Mouse (Mus musculus) thymus, adult 2 months (tissue): ENCODE results near the gene Grk1. TPM values are rescaled to one million over a fixed set of nuclear protein-coding genes. Genes with fewer than 3 reads are reported as not detected.

Source experiments
- DNase-seq: peaks from one replicate; pipeline ENCODE4 v3.0.0; 2021
- H3K27ac ChIP-seq: fragments of 200-500 bp; 2 replicates; pipeline ENCODE4 v1.5.1; 2012; ENCODE audit warnings: low read length, control low read depth; ENCODE audit not compliant: control insufficient read depth, insufficient read depth
- H3K27me3 ChIP-seq: fragments of 200-500 bp; 2 replicates; pipeline ENCODE4 v1.6.1; 2012; ENCODE audit warnings: mild to moderate bottlenecking, low read length, moderate library complexity, mixed read lengths; ENCODE audit not compliant: control insufficient read depth, insufficient read depth
- H3K36me3 ChIP-seq: fragments of 200-500 bp; 2 replicates; pipeline ENCODE4 v1.6.1; 2012; ENCODE audit warnings: mild to moderate bottlenecking, low read length, moderate library complexity; ENCODE audit not compliant: control insufficient read depth, insufficient read depth
- H3K4me1 ChIP-seq: fragments of 200-500 bp; replicated peaks from 2 replicates; pipeline ENCODE4 v1.6.1; 2012; ENCODE audit warnings: low read length; ENCODE audit not compliant: control insufficient read depth, insufficient read depth
- H3K4me3 ChIP-seq: fragments of 200-500 bp; 2 replicates; pipeline ENCODE4 v1.5.1; 2012; ENCODE audit warnings: mild to moderate bottlenecking, low read length, control low read depth, moderate library complexity; ENCODE audit not compliant: control insufficient read depth, insufficient read depth
- CTCF ChIP-seq: fragments of 200-500 bp; IDR thresholded peaks from 2 replicates; pipeline ENCODE4 v1.5.1; 2012; ENCODE audit warnings: mild to moderate bottlenecking, control low read depth, low read length, moderate library complexity, borderline replicate concordance; ENCODE audit not compliant: control insufficient read depth, poor library complexity, insufficient read depth; ENCODE audit errors: extremely low read depth
- POLR2A ChIP-seq: fragments of 200-500 bp; IDR thresholded peaks from 2 replicates; pipeline ENCODE4 v1.6.1; 2012; ENCODE audit warnings: mild to moderate bottlenecking, low read length, control low read depth, moderate library complexity; ENCODE audit not compliant: control insufficient read depth, poor library complexity, insufficient read depth; ENCODE audit errors: extremely low read depth
- WGBS: fragments of 180-500 bp; shearing (Covaris S2); methylation state at CpG from one replicate; pipeline ENCODE4 v1.1.7; 2018; 5-methylcytosine and 5-hydroxymethylcytosine counted together
- polyA plus RNA-seq: library from polyadenylated mRNA; depleted of rRNA; stranded (reverse); fragments of >200 nt; gene quantifications from 2 replicates; pipeline ENCODE4 v1.2.3, GENCODE M21; 2012

The Grk1 gene
- polyA plus RNA-seq, 1 experiment, result 0.09 TPM

- no peak for DNase-seq
- TF ChIP-seq POLR2A, result no peak
- no peak for TF ChIP-seq CTCF
These were observed 30.0 kb downstream of the Grk1 start, which contains the start of gene Tmem255b for GRCm38 (mm10) chr8:13434889-13435288. Gene Tmem255b (plus strand): TSS chr8:13435189.

DNA sequence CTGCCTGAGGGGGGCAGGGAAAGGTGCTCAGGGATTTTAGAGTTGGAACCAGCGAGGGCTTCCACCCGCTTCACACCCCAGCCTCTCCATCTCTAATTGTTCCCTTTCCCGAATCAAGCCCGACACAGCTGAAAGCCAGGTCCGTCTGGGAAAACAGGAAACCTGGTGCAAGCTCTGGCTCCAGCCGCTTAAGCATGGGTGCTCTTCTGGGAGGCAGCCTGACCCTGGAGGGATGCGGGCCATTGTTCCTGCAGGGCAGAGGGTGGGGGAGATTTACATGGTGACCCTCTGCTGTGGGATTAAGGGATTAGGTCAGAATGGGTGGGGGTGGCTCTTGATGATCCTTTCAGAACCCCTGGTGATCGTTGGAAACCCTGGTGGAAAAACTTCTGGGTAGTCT is 31.2 kb downstream of the Grk1 start:
- Histone ChIP-seq H3K36me3 (no peaks in the 10 kb centered on the region), H3K4me3 (no peak overlapping the region), H3K4me1 (peaks cover 5% of the 10 kb centered on the region), H3K27ac (no peak overlapping the region), H3K27me3 (peaks cover 6% of the 10 kb centered on the region; the same call in 1 of the 2 replicates)
- TF ChIP-seq POLR2A (no peak), CTCF (no peak)
- WGBS, result 24% methylated on average over 8 of the region's 8 CpGs
- DNase-seq, result no peak

More at GRCm38 (mm10) chr8:13434889-13435288, 30.0 kb downstream of the Grk1 start, which contains the start of gene Tmem255b:
- WGBS, result 50% methylated on average over 10 of the region's 10 CpGs
- peaks cover 14% of the 10 kb centered on the region for H3K4me1 ChIP-seq
- no peak within 1 kb of the TSS for H3K4me3 ChIP-seq
- no peak within 1 kb of the TSS for H3K27ac ChIP-seq
- H3K36me3 ChIP-seq, result no peaks in the 10 kb centered on the region
- peaks cover 6% of the 10 kb centered on the region; the same call in 1 of the 2 replicates for H3K27me3 ChIP-seq

GRCm38 (mm10) chr8:13437531-13437930 is 32.6 kb downstream of the Grk1 start:
- H3K27ac ChIP-seq, result no peak overlapping the region
- H3K4me1 ChIP-seq, result peaks cover 5% of the 10 kb centered on the region
- TF ChIP-seq CTCF (no peak), POLR2A (no peak)
- WGBS, result 88% methylated on average over 2 of the region's 2 CpGs
- H3K36me3 ChIP-seq, result no peaks in the 10 kb centered on the region
- H3K27me3 ChIP-seq, result peaks cover 6% of the 10 kb centered on the region; the same call in 1 of the 2 replicates
- no peak overlapping the region for H3K4me3 ChIP-seq
- no peak for DNase-seq

GRCm38 (mm10) chr8:13442152-13442551 is 37.3 kb downstream of the Grk1 start:
- no peak overlapping the region for H3K4me3 ChIP-seq
- WGBS, result 91% methylated on average over 2 of the region's 2 CpGs
- DNase-seq, result no peak
- H3K27me3 ChIP-seq, result no peaks in the 10 kb centered on the region; the same call in 1 of the 2 replicates
- H3K27ac ChIP-seq, result no peak overlapping the region
- no peaks in the 10 kb centered on the region for H3K4me1 ChIP-seq
- TF ChIP-seq POLR2A (no peak), CTCF (no peak)
- no peaks in the 10 kb centered on the region for H3K36me3 ChIP-seq

- TF ChIP-seq POLR2A, result no peak
- no peak for TF ChIP-seq CTCF
- H3K36me3 ChIP-seq, result no peaks in the 10 kb centered on the region
- DNase-seq, result no peak
- no peaks in the 10 kb centered on the region for H3K4me1 ChIP-seq
- H3K4me3 ChIP-seq, result no peak overlapping the region
- WGBS, result 92% methylated on average over 6 of the region's 6 CpGs
- H3K27me3 ChIP-seq, result no peaks in the 10 kb centered on the region
- no peak overlapping the region for H3K27ac ChIP-seq
These were observed 41.6 kb downstream of the Grk1 start for GRCm38 (mm10) chr8:13446456-13446855.

DNA sequence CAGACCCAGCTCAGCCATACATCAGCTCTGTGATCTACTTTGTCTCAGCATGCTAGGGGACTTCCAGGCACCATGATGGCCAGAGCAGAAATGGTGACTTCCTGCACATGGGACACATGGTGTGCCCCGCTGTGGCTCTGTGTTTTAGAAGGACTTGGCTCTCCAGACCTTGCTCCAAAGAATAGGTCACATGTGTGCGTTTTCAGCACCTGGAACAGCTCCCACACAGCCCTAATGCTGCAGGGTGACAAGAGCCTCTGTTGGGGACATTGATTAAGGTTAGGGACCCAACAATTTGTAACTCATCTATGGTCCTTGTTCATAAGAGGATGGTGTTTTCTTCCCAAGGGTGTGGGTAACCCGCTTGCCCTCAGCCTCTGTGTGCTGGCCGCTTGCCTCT is 43.3 kb downstream of the Grk1 start:
- H3K27me3 ChIP-seq, result no peaks in the 10 kb centered on the region
- no peaks in the 10 kb centered on the region for H3K4me1 ChIP-seq
- DNase-seq, result no peak
- no peaks in the 10 kb centered on the region for H3K36me3 ChIP-seq
- H3K4me3 ChIP-seq, result no peak overlapping the region
- WGBS, result 50% methylated on average over 4 of the region's 4 CpGs
- no peak overlapping the region for H3K27ac ChIP-seq
- TF ChIP-seq POLR2A (no peak), CTCF (no peak)
